Mouse (Mus musculus): ENCODE results near the gene Tmsb10.

DNA sequence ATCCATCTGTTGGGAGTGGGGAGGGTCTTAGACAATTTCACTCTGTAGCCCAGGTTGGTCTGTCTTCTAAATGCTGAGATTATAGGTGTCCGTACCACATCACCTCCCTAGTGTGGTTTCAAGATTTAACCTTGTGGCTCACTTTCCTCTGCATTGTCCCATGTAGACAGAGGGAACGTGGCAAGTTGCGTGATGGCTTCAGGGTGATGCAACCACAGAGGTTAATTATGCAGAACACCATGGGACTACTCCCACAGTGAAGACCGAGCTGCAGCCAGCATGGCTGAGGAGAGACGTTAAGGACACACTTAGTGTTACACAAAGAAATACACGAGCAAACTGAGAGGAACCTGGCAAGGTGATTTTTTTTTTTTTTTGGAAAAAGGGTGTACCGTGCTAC, 42.2 kb downstream of the Tmsb10 start:
- TF ChIP-seq CTCF (IDR thresholded peaks at IDR 0.05; ENCODE audit: extremely low read depth, insufficient read length, insufficient replicate concordance, low read depth, low read length): no peak
- TF ChIP-seq POLR2A (IDR thresholded peaks at IDR 0.05; ENCODE audit: low read depth, low read length): no peak

All from small intestine, adult 2 months (tissue).